Mouse (Mus musculus): ENCODE data around the gene Ciz1. TPM values are rescaled to one million over a fixed set of nuclear protein-coding genes. Genes with fewer than 3 reads are reported as not detected.

The Ciz1 gene
- total RNA-seq, 2 experiments from 2014 or later = 66.4 to 78.3 TPM

DNA sequence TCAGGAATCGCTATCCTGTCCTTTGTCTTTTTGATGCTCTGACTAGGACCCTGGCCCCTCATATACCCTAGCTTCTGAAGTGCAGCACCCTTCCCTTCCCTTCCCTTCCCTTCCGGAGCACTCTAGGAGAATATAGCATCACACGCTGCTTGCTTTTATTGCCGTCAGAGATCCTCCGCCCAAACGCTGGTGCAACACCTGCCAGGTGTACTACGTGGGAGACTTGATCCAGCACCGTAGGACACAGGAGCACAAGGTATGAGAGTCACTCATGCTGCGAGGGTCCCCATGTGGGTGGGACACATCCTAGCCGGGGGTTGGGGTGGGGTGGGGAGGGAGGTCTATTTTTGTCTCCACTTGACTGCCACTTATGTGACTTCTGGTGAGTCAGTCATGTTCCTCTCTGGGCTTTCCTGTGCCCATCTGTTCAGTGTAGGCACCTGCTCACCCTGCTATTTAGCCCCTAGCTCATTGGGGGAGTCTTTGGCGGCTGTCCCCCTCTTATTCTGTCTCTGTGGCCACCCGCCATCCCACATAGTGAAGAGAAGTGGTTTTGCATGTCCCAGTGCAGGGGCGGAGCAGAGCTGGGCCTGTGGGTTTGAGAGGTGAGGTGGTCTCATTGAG, 23.3 kb downstream of the Ciz1 start:
- DNase-seq (ENCODE audit: low spot score in 2 of 2) = peak; percentile 46 to 51

DNA sequence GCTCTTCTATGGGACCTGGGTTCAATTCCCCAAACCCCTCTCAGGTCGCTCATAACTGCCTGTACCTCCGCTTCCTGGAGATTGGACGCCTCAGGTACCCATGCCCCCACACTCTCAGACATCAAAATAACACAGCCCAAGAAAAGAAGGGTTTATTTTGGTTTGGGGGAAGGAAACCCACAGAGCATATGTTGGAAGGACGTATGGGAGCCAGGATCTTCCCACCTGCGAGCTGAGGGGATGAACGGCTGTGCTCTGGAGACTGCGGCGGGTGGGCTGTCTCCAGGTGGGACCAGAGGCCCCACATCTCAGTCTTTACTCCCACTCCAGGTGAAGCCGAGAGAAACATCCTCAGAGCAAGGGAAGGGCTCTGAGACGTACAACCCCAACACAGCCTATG, 24.8 kb downstream of the Ciz1 start:
- peak in 1 of 2 experiments; percentile 47 for DNase-seq (ENCODE audit: low spot score in 2 of 2)

DNA sequence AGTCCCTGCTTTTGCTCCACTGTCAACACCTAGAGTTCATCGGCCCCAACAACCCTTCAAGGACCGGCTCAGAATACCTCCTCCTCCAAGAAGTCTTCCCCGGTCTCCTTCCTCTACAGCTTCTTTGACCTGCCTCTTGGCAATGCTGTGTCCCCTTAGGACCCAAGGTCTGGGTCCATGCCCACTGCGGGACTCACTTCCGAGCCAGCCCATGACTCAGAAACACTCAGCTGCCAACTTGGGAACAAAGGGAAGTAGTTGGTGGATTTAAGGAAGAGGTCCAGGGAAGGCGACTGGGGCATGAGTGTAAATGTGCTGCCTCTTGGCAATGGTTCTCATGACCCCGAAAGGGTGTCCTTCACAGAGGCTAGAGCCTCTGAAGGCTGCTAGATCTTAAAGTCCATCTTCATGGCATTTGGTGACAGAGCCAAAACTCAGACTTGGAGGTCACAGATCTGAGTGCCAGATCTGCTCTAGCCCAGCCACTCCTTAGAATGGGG, 27.9 kb downstream of the Ciz1 start:
- DNase-seq (ENCODE audit: low spot score in 2 of 2) = no peak

DNA sequence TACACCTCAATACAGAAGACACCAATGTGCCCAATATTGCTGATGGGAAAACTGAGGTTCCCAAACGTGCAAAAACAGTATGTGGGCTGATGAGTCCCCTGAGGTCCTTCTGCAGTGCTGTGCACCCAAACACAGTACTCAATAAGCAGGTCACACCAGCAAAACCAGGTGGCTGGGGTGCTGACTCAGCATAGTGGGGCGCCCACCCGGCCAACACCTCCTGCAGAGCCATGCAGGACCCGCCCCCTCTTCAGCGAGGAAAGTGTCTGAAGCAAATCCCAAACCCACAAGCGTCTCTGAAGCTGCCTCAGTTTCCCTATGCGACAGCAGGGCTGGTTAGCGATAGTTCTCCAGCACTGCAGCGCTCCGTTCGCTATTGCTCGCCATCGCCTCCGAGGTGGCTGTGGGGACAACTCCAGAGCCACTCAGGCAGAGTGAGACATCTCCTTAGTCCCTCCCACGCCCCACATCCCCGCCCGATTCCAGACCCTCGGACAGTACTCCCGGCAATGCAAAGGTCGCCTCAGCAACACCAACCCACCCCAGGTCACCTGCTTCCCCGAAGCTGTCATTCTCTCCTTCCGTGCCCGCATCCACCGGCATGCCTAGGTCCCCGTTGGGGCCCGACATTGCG, 29.1 kb downstream of the Ciz1 start:
- DNase-seq (ENCODE audit: low spot score in 2 of 2) = peak in 1 of 2 experiments; percentile 47

DNA sequence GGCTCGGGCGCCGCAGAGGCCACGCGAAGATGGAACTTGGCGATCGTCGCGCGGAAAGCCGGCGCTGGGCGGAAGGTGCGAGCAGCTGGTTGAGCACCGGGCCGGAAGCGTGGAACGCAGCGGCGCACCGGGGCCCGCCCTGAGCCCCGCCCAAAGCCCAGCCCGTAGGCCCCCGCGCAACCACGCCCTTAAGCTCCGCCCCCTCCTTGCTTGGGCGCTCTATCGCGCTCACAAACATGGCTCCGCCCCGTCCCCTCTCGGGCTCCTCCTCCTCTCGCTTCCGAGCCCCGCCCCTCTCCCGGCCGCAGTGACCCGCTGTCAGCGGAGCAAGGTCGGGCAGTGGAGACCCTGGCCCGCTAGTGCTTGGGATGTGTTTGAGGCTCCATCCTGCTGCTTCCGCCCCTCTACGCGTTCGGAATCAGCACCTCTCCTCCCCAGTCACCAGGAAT, 29.7 kb downstream of the Ciz1 start, which contains the start of gene 1110008P14Rik:
1110008P14Rik (minus strand) TSS at position 164 of the 449 bp plus-strand sequence.
- peak; percentile 93 to 95 for DNase-seq (ENCODE audit: low spot score in 2 of 2)

DNA sequence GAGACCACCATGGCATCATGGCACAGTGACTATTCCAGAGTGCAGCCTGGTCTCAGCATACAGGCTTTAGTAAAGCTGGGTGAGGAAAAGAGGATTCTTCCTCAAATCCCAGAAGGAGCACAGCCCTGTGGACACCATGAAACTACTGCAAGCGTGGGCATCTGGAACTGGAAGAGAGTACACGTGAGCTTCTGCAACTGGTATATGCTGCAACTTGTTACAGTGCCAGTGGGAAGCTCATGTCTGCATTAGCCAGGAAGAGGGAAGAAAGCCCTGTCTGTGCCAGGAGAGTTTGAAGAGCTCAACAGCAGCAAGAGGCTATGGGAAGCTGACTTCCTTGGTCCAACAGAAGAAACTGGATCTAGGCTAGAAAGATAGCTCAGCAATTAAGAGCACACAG, 30.6 kb downstream of the Ciz1 start:
- no peak for DNase-seq (ENCODE audit: low spot score in 2 of 2)

DNA sequence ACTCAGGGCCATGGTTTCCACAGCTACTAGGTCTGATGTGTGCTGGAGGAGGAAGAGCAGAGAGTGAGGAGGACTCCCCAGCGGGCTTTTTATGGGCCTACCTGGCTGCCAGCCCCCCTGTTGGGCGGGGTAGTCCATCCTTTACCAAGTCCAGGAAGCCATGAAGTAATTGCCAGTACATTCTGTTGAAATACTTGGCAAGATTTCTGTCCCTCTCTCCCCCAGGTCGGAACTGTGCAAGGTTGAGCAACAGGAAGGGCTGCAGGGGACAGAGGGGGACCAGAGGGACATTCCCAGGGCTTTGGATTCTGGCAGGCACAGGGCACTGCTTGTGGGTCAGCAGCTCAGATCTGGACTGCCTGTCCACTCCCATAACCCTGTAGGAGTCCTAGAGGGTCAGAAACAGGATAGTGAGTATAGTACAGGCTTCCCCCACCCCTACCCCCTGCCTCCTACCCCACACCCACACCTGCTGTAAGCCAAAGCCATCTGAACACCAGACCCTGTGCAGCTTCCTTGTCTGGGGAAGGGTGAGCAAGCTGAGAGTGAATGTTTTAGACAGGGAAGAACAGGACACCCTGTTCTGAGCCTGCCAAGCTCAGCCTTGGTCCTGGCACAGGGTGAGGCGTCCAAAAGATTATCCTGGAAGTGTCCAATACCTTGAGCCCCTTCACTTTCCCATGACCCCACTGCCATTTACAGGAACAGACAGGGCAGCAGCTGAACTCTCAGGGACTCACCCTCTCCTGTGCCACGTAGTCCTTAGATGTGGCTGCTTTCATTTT, 35.8 kb downstream of the Ciz1 start, which contains the start of gene Lcn2:
Lcn2 (minus strand) TSS at position 547 of the 785 bp plus-strand sequence.
- no peak for DNase-seq (ENCODE audit: low spot score in 2 of 2)

DNA sequence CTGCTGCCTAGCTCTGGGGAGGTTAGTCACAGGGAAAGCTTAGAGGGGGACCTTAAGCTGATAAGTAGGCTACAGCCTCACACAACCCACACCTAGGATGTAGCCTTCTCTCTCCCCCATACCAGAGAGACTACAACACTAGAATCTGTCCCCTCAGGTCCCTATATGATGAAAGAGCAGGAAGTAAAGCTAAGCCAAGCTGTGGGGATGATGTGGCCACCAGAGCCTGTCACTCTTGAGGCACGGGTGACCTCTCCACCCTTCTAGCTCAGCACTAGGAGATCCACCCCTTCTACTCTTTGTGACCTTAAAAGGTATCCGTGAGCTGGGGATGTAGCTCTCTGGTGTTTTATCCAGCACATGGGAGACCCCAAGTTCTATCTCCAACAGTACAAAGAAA, 37.0 kb downstream of the Ciz1 start:
- no peak for DNase-seq (ENCODE audit: low spot score in 2 of 2)

DNA sequence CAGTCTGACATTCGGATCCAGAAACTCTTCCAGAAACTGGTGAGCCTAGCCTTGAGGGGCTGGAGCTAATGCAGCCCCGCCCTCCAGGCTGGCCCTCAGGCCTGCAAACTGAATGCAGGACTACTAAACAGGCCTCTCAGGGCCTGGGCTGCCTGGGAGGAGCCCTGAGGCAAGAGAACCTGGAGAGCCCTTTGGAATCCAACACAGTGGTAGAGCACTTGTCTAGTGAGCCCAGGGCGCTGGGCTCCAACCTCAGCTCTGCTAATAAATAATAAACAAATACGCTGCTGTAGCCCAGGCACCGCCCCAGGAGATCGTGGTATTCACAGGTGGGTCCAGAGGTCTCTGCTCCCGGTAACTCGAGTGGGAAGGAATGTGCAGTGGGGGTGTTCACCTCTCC, 38.7 kb downstream of the Ciz1 start:
- DNase-seq (ENCODE audit: low spot score in 2 of 2) = no peak

DNA sequence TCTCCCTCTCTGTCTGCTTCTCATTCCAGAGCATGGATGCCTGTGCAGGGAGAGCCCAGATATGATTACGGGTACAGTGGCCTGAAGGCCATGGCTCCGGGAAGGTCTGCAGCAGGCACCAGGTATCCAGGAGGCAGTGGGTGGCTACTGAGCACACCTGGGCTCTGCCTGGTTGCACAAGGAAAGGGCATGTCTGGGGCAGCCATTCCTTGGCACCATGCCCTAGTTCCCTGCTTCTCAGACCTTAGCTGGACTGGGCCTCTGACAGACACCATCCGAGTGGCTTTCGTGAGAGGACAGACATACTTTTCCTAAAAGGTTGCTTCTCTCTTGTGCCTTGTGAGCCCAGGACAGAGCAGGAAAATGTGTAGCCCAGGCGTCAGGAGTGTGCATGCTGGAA, 39.9 kb downstream of the Ciz1 start:
- DNase-seq (ENCODE audit: low spot score in 2 of 2) = no peak

DNA sequence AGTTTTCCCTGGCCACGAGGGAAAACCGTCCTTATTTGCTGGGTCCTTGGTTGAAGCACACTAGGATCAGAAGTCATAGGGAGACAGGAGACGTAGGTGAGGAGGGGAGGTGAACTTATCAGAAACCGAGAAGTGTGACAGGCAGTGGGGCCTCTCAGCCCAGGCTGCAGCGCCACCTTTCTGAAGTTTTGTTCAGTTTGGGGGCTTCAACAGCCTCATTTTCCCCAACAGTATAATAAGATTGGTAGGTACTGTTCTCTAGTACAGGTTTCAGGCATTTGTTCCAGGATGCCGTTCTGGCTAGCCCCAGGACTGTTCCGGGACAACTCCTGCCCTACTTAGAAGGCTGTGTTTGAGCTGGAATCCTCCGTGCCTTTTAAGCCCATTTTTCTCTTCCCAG, 42.8 kb downstream of the Ciz1 start:
- DNase-seq (ENCODE audit: low spot score in 2 of 2) = peak in 1 of 2 experiments; percentile 40

DNA sequence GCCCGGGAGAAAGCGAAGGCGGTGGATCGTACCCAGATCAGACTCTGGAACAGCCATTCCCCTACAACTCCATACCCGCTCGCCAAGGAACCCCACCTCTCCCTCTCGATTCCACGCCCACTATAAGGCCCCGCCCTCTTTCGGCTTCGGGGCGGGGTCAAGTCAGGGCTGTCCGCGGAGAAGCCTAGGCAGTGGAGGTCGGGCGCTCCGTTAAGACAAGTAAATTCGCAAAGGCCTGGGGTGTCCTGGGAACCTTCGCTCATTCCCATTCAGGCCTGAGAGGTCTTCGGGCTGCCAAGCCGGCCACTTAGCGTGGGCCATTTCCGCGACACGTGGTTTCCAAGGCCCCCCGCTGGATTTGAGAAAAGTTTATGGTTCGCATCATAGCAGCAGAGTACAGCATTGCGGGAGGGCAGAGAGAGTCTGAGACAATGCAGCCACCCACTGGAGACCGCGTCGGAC, 43.4 kb downstream of the Ciz1 start, which contains the start of gene Ptges2:
Ptges2 (plus strand) TSS at position 413 of the 462 bp plus-strand sequence.
- DNase-seq (ENCODE audit: low spot score in 2 of 2) = peak; percentile 86 to 89

DNA sequence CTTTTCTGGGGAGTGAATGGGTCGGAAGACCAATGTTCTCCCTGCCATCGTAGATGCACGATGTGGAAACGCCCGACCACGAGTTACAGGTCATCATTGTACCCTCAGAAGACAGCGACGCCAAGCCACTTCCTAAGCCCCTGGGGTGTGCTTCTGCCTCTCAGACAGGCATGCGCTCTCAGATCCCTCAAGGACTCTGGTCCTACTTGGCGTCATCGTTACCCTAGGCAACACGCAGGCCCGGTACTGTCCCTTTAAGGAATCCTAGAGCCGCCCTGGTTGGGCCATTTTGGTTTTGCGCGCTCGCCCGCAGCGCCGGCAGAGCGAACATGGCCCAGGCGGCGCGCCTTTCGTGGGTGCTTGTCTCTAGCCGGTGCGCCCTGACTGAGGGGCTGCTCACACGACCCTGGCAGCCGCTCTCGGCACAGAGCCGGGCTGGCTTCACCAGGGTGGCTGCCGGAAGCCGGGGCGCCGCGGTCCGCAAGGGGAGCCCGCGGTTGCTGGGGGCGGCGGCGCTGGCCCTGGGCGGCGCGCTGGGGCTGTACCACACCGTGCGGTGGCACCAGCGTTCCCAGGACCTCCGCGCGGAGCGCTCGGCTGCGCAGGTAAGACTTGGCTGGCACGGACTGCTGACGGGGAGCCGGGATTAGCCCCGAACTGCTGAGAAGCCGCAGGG, 44.0 kb downstream of the Ciz1 start:
- peak; percentile 92 to 94 for DNase-seq (ENCODE audit: low spot score in 2 of 2)

DNA sequence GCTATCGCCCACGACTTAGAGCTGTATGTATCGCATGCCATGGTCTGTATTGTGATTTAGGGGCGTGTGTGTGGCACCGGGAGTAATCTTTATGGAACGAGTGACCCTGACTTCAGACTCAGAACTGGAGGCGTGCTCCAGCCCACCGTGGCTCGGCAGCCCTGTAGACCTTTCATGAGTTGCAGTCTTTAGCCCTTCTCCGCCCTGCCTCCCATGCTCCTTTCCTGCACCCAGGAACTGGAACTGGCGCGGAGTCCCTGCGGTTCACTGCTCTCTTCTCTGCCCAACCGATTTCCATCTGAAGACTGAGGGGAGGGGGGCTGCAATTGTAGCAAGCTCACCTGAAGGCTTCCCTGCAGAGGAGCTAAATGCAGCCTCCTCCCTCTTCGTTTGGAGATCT, 44.6 kb downstream of the Ciz1 start:
- DNase-seq (ENCODE audit: low spot score in 2 of 2) = no peak

DNA sequence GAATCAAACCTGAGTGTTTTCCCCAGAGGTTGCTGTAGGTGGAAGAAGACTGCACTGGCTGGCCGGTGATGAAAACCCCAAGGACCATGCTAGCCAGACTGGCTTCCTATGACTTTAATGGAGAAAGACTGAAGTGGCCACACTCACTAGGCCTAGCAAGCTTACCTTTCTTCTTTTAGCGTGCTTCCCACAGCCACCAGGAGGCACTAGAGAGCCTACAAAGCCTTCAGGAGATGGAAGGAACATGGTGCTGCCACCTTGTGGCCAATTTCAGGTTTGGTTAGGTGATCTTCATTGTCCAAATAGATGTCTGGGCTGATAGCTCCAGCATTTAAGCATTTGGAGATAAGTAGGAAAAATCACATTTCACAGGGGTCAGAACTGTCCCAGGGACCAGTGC, 52.5 kb downstream of the Ciz1 start:
- DNase-seq (ENCODE audit: low spot score in 2 of 2) = peak; percentile 96 to 99

DNA sequence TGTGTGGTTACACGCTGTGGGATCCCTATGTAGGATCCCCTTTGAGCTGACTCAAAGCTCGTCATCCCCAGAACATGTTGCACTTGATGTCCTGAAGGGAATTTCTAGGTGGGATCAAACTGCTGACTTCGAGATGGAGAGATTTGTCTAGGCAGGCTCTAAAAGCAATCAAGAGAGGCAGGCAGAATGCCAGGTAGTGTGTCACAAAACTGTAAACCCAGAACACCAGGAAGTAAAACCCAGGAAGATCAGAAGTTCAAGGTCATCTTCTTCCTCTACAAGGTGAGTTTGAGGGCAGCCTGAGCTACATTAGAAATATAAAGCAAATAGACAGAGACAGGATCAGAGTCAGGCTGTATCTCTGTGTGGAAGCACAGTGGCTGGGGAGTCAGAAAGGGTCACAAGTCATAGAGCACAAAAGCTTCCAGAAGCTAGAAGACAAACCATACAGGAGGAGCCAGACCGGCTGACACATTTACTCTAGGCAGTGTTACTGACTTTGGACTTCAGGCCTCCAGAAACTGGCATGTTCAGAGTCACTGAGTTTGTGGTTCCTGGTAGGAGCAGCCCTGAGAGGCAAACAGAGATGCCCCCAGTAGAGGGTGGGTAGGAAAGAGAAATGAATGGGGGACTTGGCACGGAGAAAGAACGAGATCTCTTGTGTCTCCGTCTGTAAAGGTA, 55.2 kb downstream of the Ciz1 start:
- DNase-seq (ENCODE audit: low spot score in 2 of 2) = no peak

DNA sequence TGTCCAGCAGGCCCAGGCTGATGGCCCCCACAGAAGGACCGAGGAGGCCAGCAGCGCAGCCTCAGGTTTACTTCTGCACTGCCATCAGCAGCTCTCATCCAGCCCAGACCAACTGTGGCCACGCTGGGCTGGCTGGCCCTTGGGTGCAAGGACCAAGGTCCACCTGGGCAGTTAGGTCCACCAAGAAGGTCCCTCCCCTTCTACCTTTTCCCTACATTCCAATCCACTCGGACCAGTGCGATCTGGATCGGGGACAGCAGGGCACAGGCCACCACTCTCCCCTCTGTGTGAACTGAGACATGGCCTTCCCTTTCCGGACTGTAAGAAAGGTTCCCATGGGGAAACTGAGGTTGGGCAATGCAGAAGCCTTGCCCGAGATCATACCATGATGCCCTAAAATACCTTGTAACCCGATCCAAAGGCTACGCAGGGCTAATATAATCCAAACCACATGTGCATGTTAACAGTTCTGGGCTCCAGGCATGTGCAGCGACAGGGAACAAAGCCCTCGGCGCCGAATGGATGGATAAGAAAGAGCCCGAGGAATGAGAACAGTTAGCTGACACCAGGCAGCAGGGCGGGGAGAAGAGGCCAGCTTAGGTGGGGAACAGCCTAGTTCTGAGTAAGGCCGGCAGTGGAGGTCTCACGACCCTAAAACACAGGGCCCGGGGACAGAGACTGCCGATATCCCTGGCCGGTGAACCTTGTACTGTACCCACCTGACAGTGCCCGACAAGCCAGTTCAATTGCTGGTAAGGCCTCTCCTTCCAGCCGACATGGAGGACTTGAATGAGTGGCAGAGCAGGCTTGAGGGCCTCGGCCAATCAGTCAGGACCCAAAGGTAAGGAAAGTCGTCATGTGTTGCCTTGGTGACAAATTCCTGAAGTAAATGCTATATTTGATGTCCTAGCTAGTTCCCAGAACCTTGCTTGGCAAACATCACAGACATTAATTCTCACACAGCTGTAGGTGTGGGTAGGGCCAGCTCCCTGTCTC, 56.6 kb downstream of the Ciz1 start:
- no peak for DNase-seq (ENCODE audit: low spot score in 2 of 2)

DNA sequence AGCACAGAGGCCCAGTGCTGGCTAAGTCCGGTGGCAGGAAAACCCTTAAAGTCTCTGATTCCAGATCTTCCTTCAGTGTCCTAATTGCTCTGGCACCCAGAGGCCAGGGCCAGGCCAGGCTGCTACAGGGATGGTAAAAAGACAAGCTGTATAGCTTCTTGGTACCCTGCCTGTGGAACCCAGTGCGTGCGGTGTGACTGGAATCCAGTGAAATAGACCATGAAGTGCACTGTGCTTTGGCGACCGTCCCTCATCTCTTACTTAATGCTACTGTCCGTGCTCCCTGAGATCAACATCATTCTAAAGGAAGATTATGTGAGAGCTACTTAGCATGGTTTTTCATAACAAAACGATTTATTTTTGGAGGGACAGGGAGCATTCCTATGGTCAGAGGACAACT, 59.3 kb downstream of the Ciz1 start:
- no peak for DNase-seq (ENCODE audit: low spot score in 2 of 2)
